Mouse (Mus musculus): ENCODE measurements around the gene Ccdc47. TPM values are rescaled to one million over a fixed set of nuclear protein-coding genes. Genes with fewer than 3 reads are reported as not detected.

Ccdc47 gene
- total RNA-seq, 1 experiment: 82.3 TPM

- Histone ChIP-seq H3K4me3 (ENCODE audit: insufficient read depth in 1 of 2, low read depth in 1 of 2, low read length in 2 of 2, poor library complexity in 1 of 2, severe bottlenecking in 1 of 2) (peak overlapping the region; percentile 93 to 100), H3K36me3 (ENCODE audit: control insufficient read depth, insufficient read depth, low read length, poor library complexity, severe bottlenecking) (peaks cover 24% of the 10 kb centered on the region; the same call in 1 of the 2 replicates), H3K9me3 (ENCODE audit: control insufficient read depth, insufficient read depth, low read depth, low read length) (no peaks in the 10 kb centered on the region), H3K9ac (ENCODE audit: insufficient read depth, low read depth, low read length, poor library complexity, severe bottlenecking) (peak overlapping the region; percentile 84), H3K27ac (ENCODE audit: insufficient read depth, low read depth, low read length, poor library complexity, severe bottlenecking) (no peak overlapping the region), H3K4me1 (ENCODE audit: control insufficient read depth in 2 of 2, insufficient read depth in 2 of 2, low read length in 2 of 2, poor library complexity in 1 of 2) (peaks cover 0 to 15% of the 10 kb centered on the region in 2 experiments; a peak in 2 of 4 replicates)
- no peak for DNase-seq (ENCODE audit: low read depth, low spot score)
- in situ Hi-C loops (cut with MboI; ENCODE audit: low sequenced_read_pairs in 2 of 2, unreplicated experiment in 2 of 2): no loop called here
- TF ChIP-seq HCFC1 (IDR thresholded peaks at IDR 0.05; ENCODE audit: borderline replicate concordance, insufficient read depth, low read length): no peak
- no peak for TF ChIP-seq CHD2 (IDR thresholded peaks at IDR 0.05; ENCODE audit: low read depth, low read length)
- TF ChIP-seq ZC3H11A (IDR thresholded peaks at IDR 0.05; ENCODE audit: borderline replicate concordance, low read depth, low read length): no peak
- TF ChIP-seq MAFK (IDR thresholded peaks at IDR 0.05; ENCODE audit: insufficient read depth, low read depth, low read length): no peak
- TF ChIP-seq ZNF384 (IDR thresholded peaks at IDR 0.05; ENCODE audit: low read depth, low read length): no peak
Observed at GRCm38 (mm10) chr11:106159921-106160840, 56.0 kb downstream of the Ccdc47 start.

DNA sequence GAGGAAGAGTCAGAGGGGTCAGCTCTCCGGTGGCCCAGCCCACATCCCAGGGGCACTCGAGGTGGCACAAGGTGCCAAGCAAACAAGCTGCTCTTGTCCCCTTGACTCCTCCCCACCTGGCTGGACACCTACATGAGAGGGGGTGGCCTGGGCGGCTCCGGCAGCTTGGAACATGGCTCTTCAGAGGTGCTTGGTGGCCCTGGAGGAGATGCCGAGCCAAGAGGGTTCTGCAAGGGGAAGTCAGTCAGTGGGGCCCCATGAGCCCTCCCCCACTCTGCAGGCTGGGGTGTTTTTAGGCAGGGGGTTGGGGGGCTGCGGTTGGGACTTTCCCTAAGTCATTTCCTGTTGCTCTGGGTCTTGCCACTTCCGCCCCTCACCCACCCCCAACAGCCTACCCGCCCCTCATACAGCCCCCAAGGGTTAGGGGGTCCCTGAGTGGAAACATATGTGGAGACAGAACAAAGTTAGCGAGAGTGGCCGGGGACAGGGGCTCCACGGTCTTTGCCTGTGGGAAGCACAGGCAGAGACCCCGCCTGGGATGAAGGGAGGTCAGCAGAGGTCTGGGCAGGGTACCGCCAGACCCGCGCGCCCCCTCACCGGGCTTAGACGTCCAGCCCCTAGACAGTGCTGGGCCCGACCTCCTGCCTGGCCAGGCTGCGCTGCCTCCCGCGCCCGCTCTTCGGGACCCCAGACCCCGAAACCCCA lies 56.8 kb downstream of the Ccdc47 start:
- Histone ChIP-seq H3K4me1 (ENCODE audit: control insufficient read depth in 2 of 2, insufficient read depth in 2 of 2, low read length in 2 of 2, poor library complexity in 1 of 2) (peaks cover 0 to 15% of the 10 kb centered on the region in 2 experiments; a peak in 2 of 4 replicates), H3K27ac (ENCODE audit: insufficient read depth, low read depth, low read length, poor library complexity, severe bottlenecking) (no peak overlapping the region), H3K9me3 (ENCODE audit: control insufficient read depth, insufficient read depth, low read depth, low read length) (no peaks in the 10 kb centered on the region), H3K36me3 (ENCODE audit: control insufficient read depth, insufficient read depth, low read length, poor library complexity, severe bottlenecking) (peaks cover 25% of the 10 kb centered on the region; the same call in 1 of the 2 replicates), H3K9ac (ENCODE audit: insufficient read depth, low read depth, low read length, poor library complexity, severe bottlenecking) (peak overlapping the region; percentile 84), H3K4me3 (ENCODE audit: insufficient read depth in 1 of 2, low read depth in 1 of 2, low read length in 2 of 2, poor library complexity in 1 of 2, severe bottlenecking in 1 of 2) (peak overlapping the region; percentile 93 to 100)
- DNase-seq (ENCODE audit: low read depth, low spot score): no peak
- TF ChIP-seq CHD2 (IDR thresholded peaks at IDR 0.05; ENCODE audit: low read depth, low read length) (no peak), ZNF384 (IDR thresholded peaks at IDR 0.05; ENCODE audit: low read depth, low read length) (no peak)
- in situ Hi-C loops (cut with MboI; ENCODE audit: low sequenced_read_pairs in 2 of 2, unreplicated experiment in 2 of 2): no loop called here

DNA sequence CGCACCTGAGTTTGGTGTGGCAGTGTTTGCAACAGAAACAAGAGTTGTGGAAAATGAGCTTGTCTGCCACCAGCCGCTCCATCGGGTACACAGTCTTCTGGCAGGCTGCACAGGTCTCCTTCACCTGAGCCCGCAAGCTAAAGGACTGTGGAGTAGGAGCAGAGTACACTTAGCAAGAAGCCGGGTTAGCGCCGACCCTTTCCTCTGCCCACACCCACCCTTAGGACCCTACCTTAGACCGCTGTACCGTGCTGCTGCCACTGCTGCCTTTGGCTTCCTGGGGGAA lies 57.3 kb downstream of the Ccdc47 start:
- peaks cover 26% of the 10 kb centered on the region; the same call in 1 of the 2 replicates for H3K36me3 ChIP-seq (ENCODE audit: control insufficient read depth, insufficient read depth, low read length, poor library complexity, severe bottlenecking)

DNA sequence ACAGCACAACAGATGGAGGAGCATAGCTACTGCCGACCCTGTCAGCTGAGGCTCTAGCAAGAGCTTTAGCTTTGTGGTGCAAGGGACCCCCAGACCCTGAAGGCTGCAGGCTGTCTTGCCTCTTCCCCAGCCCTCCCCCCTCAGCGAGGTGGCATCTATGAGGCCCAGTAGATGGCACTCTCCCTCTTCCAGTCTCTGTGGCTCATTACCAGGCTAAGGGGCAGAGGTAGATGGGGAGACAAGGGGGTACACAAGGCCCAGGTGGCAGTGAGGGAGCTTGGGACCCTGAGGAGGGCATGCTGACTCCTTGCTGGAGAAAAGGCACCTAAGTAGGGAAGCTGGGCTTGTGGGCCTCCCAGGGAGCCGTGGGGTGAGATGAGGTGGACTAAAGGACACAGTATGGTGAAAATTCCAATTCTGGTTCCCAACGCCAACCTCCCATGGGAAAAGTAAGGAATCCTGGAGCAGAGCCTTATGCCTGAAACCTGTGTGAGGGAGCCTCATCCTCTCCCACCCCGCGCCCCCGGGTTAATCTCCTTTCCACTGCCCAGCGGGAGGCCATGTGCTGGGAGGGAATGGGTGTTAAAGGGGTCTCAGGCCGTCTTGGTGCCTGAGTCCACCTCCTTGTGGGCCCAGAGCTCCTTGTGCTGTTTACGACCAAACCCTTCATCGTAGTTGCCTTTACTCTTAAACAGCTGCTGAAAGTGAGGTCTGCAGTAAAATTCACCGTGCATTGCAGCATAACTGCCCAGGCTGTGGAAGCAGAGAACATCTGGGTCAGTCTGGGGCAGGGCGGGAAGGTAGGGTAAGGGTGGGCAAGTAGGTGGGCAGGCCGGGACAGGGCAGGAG lies 57.8 kb downstream of the Ccdc47 start:
- no peak for DNase-seq (ENCODE audit: low read depth, low spot score)
- peaks cover 22% of the 10 kb centered on the region; the same call in 1 of the 2 replicates for H3K36me3 ChIP-seq (ENCODE audit: control insufficient read depth, insufficient read depth, low read length, poor library complexity, severe bottlenecking)
- no peak overlapping the region for H3K27ac ChIP-seq (ENCODE audit: insufficient read depth, low read depth, low read length, poor library complexity, severe bottlenecking)
- H3K9me3 ChIP-seq (ENCODE audit: control insufficient read depth, insufficient read depth, low read depth, low read length): no peaks in the 10 kb centered on the region
- H3K9ac ChIP-seq (ENCODE audit: insufficient read depth, low read depth, low read length, poor library complexity, severe bottlenecking): no peak overlapping the region
- H3K4me3 ChIP-seq (ENCODE audit: insufficient read depth in 1 of 2, low read depth in 1 of 2, low read length in 2 of 2, poor library complexity in 1 of 2, severe bottlenecking in 1 of 2): peak overlapping the region; percentile 93 to 100; a peak in 2 of 4 replicates
- no peak for TF ChIP-seq CHD2 (IDR thresholded peaks at IDR 0.05; ENCODE audit: low read depth, low read length)
- no peak for TF ChIP-seq HCFC1 (IDR thresholded peaks at IDR 0.05; ENCODE audit: borderline replicate concordance, insufficient read depth, low read length)
- TF ChIP-seq ZC3H11A (IDR thresholded peaks at IDR 0.05; ENCODE audit: borderline replicate concordance, low read depth, low read length): no peak
- no peak for TF ChIP-seq MAFK (IDR thresholded peaks at IDR 0.05; ENCODE audit: insufficient read depth, low read depth, low read length)
- TF ChIP-seq ZNF384 (IDR thresholded peaks at IDR 0.05; ENCODE audit: low read depth, low read length): no peak
- in situ Hi-C loops (cut with MboI; ENCODE audit: low sequenced_read_pairs in 2 of 2, unreplicated experiment in 2 of 2): no loop called here
- peaks cover 0 to 15% of the 10 kb centered on the region in 2 experiments; a peak in 2 of 4 replicates for H3K4me1 ChIP-seq (ENCODE audit: control insufficient read depth in 2 of 2, insufficient read depth in 2 of 2, low read length in 2 of 2, poor library complexity in 1 of 2)

More for the DNA sequence above, 57.3 kb downstream of the Ccdc47 start:
- Histone ChIP-seq H3K9ac (ENCODE audit: insufficient read depth, low read depth, low read length, poor library complexity, severe bottlenecking) (peak overlapping the region; percentile 84; the same call in 1 of the 2 replicates), H3K4me1 (ENCODE audit: control insufficient read depth in 2 of 2, insufficient read depth in 2 of 2, low read length in 2 of 2, poor library complexity in 1 of 2) (peaks cover 0 to 15% of the 10 kb centered on the region in 2 experiments; a peak in 2 of 4 replicates), H3K27ac (ENCODE audit: insufficient read depth, low read depth, low read length, poor library complexity, severe bottlenecking) (no peak overlapping the region), H3K9me3 (ENCODE audit: control insufficient read depth, insufficient read depth, low read depth, low read length) (no peaks in the 10 kb centered on the region), H3K4me3 (ENCODE audit: insufficient read depth in 1 of 2, low read depth in 1 of 2, low read length in 2 of 2, poor library complexity in 1 of 2, severe bottlenecking in 1 of 2) (peak overlapping the region; percentile 93 to 100)
- in situ Hi-C loops (cut with MboI; ENCODE audit: low sequenced_read_pairs in 2 of 2, unreplicated experiment in 2 of 2): no loop called here
- TF ChIP-seq HCFC1 (IDR thresholded peaks at IDR 0.05; ENCODE audit: borderline replicate concordance, insufficient read depth, low read length) (no peak), ZC3H11A (IDR thresholded peaks at IDR 0.05; ENCODE audit: borderline replicate concordance, low read depth, low read length) (no peak), CHD2 (IDR thresholded peaks at IDR 0.05; ENCODE audit: low read depth, low read length) (no peak), ZNF384 (IDR thresholded peaks at IDR 0.05; ENCODE audit: low read depth, low read length) (no peak), MAFK (IDR thresholded peaks at IDR 0.05; ENCODE audit: insufficient read depth, low read depth, low read length) (no peak)
- DNase-seq (ENCODE audit: low read depth, low spot score): no peak

Measured in ES-E14 (cell line).